Mouse (Mus musculus) spleen, adult 2 months (tissue): ENCODE measurements around the gene Ppcdc.

Source experiments
- CTCF ChIP-seq: fragments of 200-500 bp; IDR thresholded peaks from 2 replicates; pipeline ENCODE4 v1.5.1; 2011; ENCODE audit warnings: mild to moderate bottlenecking, inconsistent platforms; ENCODE audit not compliant: insufficient read depth, insufficient read length, insufficient replicate concordance; ENCODE audit errors: extremely low read depth
- POLR2A ChIP-seq: fragments of 200-500 bp; IDR thresholded peaks from 2 replicates; pipeline ENCODE4 v1.6.1; 2011; ENCODE audit warnings: low read depth, low read length, inconsistent platforms

- TF ChIP-seq POLR2A (no peak), CTCF (no peak)
Observed at GRCm38 (mm10) chr9:57427937-57428336, 12.0 kb downstream of the Ppcdc start.
